Mouse (Mus musculus): ENCODE measurements around the gene Pik3cd.
"Not testable (repeated sequence)": the region's sequence is repeated elsewhere in the genome, so short reads cannot be mapped to it uniquely, and the experiment has no call there.

Pik3cd gene

GRCm38 (mm10) chr4:149650493-149651193 is 51.7 kb downstream of the Pik3cd start:
- DNase-seq (ENCODE audit: low read depth, low spot score) = peak; percentile 86

GRCm38 (mm10) chr4:149648031-149648805 is 54.2 kb downstream of the Pik3cd start:
- no peak for DNase-seq (ENCODE audit: low read depth, low spot score)

GRCm38 (mm10) chr4:149645761-149646160 is 56.6 kb downstream of the Pik3cd start:
- peak; percentile 33 for DNase-seq (ENCODE audit: low read depth, low spot score)

DNA sequence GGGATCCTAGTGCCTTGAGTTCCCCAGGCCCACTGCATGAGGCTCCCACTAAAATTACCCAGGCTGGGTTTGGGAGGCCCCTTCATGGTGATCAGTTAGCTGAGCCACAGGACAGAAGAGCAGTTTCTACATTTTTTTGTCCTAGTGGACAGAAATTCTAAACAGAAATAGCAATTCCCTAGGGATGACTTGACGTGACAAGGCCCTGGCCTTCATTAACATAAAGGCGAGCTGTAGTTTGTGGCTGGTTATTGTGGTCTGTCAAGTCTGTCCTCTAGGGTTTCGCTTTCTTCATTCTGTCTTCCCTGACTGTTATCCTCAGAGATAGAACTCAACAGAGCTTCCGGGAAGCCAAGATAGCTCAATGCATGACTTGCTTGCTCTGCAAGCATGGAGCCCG is 60.4 kb downstream of the Pik3cd start:
- no peak for DNase-seq (ENCODE audit: low read depth, low spot score)

GRCm38 (mm10) chr4:149641400-149641799 is 61.0 kb downstream of the Pik3cd start:
- no peak for DNase-seq (ENCODE audit: low read depth, low spot score)

DNA sequence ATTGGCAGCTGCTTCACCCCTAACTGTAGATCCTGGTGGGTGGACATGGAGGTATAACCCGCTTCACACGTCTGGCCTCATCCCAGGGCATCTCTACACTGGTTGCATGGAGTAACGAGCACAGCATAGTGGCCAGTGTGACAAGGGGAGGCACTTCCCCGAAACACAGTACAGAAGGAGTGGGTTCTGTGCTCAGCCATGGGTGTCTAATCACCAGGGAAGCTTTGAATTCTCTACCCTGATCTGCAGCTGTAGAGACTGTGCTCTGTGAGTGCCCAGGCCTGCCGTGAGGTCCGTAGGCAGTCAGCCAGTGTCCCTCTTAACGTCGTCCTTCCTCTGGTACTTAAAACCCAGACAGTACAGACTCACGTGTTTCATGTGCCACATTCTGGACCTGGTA is 61.5 kb downstream of the Pik3cd start:
- no peak for DNase-seq (ENCODE audit: low read depth, low spot score)

DNA sequence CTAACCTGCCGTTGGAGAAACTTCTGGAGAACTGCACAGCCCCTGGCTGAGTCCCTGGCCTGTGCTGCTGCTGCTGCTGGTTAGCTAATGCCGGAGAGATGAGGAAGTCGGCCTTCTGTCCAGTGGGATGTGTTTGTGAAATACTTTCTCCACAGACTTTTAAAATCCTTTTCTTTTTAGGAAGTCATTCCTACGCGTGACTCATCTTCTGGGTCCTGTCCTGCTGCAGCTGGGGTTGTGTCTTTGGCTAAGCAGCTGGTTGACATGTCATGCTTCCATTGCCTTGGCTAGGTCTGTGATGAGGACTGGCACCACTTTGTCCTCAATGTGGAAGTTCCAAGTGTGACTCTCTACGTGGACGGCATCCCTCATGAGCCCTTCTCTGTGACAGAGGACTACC is 64.4 kb downstream of the Pik3cd start:
- DNase-seq (ENCODE audit: low read depth, low spot score) = no peak

DNA sequence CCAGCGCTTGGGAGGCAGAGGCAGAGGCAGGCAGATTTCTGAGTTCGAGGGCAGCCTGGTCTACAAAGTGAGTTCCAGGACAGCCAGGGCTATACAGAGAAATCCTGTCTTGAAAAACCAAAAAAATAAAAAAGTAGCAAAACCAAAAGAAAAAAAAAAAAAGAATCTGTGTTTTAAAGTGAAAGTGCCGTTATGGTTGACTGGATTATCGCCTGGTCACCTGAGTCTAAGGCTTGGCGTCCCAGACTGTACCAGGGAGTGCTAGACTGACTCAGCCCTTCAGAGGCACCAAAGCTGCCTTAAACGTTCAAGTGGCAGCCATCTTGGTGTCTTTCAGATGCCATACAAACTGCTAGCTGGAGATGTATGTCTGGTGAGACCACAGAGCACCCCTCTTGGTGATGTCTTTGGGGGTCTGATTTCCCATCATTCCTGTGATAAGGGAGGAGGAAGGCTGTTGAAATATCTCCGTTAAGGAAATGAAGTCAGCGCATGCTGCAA is 66.4 kb downstream of the Pik3cd start:
- DNase-seq (ENCODE audit: low read depth, low spot score) = no peak

DNA sequence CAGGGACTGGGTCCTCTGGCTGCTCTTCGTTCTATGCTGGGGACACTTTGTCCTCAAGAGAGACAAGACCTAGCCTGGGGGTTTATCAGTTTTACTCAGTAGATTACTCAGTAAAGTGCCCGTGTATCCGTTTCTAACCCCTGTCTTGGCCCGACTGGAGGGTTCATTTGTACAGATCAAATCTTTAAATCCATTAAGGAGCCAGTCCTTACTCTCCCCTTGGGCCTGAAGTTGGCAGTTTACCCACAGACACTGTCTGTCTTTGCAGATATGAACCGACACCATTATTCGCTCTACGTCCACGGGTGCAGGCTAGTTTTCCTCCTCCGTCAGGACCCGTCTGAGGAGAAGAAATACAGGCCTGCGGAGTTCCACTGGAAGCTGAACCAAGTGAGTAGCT is 67.4 kb downstream of the Pik3cd start:
- no peak for DNase-seq (ENCODE audit: low read depth, low spot score)

- no peak for DNase-seq (ENCODE audit: low read depth, low spot score)
Observed at GRCm38 (mm10) chr4:149634157-149634556, 68.2 kb downstream of the Pik3cd start.

DNA sequence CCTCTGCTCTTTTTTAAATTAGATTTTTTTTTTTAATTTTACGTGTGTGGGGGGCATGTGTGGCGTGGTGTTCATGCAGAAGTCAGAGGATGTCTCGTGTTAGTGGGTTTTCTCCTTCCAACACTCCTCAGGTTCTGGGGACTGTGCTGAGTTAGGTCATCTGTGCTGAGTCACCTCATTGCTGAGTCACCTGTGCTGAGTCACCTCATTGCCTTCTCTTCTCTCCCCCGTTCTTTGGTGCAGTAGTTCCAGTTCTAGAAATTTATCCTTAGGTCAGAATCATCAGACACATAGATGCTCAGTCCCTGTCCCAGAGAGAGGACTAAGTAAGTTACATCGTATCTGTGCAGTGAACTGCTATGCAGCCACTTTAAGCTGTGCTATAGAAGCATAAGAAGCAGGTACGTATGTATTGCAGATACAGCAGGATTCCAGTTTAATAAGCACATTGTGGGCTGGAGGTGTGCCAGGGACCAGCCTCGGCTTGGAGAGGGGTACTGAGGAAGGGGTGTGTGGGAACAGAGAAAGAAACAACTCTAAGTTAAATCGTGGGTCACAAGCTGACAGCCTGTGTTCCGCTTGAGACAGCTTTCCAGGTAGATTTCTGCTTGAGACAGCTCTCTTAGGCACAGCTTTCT is 69.6 kb downstream of the Pik3cd start:
- DNase-seq (ENCODE audit: low read depth, low spot score) = no peak

GRCm38 (mm10) chr4:149628810-149629209 is 73.6 kb downstream of the Pik3cd start:
- no peak for DNase-seq (ENCODE audit: low read depth, low spot score)

GRCm38 (mm10) chr4:149628372-149628771 is 74.0 kb downstream of the Pik3cd start:
- DNase-seq (ENCODE audit: low read depth, low spot score) = peak; percentile 69

DNA sequence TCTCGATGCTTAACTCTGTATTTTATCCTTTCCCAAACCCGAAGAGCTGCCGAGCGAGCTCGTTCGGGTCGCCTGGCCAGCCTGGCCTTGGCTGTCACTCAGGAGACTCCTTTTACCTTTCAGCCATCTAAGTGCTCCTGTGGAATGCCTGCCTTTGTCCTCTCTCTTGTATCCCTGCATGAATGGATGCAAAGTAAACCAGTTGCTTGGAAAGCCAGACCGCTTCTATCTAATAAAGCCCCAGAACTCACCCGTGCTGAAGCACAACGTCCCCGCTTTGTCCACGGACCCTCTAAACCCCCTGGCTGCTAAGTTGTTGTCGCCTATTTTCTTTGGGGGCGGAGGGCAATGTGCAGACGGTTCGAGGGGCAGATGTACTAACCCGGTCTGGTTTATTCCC is 75.6 kb downstream of the Pik3cd start:
- no peak for DNase-seq (ENCODE audit: low read depth, low spot score)

- DNase-seq (ENCODE audit: low read depth, low spot score) = no peak
Observed at GRCm38 (mm10) chr4:149623711-149624110, 78.7 kb downstream of the Pik3cd start.

DNA sequence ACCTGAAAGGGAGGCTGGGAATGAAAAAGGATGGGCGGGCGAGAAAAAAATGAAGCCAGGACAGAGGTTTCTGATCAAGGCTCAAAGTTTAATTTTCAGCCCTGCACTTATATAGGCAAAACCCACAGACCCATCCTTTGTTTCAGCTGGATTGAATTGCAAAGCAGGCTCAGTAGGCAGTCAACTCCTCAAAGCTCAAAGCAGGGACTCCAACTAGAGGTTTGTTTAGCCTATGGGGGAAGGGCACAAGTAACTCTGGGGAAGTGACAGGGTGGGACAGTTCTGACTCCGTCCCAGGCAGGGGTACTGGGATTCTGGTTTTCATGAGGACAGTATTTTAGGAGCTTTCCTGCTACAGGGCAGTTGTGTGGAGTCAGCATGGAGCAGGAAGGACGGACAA is 81.1 kb downstream of the Pik3cd start:
- peak; percentile 36 for DNase-seq (ENCODE audit: low read depth, low spot score)

DNA sequence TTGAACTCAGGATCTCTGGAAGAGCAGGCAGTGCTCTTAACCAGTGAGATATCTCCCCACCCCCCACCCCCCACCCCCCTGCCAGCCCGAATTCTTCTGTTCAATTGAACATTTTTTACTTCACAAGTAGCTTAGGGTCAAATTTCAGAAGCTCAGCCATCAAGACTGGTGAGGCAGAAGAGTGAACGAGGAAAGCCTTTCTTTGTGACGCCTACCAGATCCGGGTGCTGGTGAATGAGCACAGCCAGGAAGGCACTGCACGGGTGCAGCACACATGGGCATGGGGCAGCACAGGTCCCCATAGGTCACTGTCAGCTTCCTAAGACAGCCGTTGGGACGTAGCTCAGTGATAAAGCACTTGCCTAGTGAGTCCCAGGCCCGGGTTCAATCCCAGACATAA is 82.4 kb downstream of the Pik3cd start:
- DNase-seq (ENCODE audit: low read depth, low spot score) = no peak

DNA sequence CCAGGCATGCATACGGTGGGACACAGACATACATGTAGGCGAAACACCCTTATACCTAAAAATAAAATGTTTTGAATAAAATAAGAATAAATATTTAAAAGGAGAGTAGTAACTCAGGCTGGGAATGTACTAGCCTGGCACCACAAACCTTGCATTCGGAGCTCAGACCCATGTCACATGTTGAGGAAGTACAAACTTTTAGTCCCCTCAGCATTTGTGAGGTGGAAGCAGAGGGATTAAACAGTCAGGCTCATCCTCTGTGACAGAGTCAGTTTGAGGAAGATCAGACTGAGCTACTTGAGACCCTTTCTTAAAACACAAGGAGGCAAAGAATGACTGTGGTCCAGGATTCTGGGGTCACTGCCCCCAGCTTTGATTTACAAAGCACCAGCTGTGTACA is 85.4 kb downstream of the Pik3cd start:
- not testable (repeated sequence) for DNase-seq (ENCODE audit: low read depth, low spot score)

- peak; percentile 74 for DNase-seq (ENCODE audit: low read depth, low spot score)
Observed at GRCm38 (mm10) chr4:149614869-149615268, 87.5 kb downstream of the Pik3cd start.

- DNase-seq (ENCODE audit: low read depth, low spot score) = not testable (repeated sequence)
Observed at GRCm38 (mm10) chr4:149613497-149613896, 88.9 kb downstream of the Pik3cd start.

- DNase-seq (ENCODE audit: low read depth, low spot score) = peak; percentile 61
Observed at GRCm38 (mm10) chr4:149611376-149612044, 90.9 kb downstream of the Pik3cd start.
